Mouse (Mus musculus) embryo, embryonic 11 days (tissue): ENCODE data around the gene Tceal8.
A peak's percentile ranks its signal among the peaks of the same experiment; 100 is the strongest.
"Not testable (repeated sequence)": the region's sequence is repeated elsewhere in the genome, so short reads cannot be mapped to it uniquely, and the experiment has no call there.

Source experiments
- DNase-seq: peaks from one replicate; pipeline ENCODE4 v3.0.0-alpha.2; 2015

The Tceal8 gene

GRCm38 (mm10) chrX:136172118-136172551 is at the start of gene Tceal8:
Tceal8 (minus strand) TSS chrX:136172342.
- peak; percentile 91 for DNase-seq

DNA sequence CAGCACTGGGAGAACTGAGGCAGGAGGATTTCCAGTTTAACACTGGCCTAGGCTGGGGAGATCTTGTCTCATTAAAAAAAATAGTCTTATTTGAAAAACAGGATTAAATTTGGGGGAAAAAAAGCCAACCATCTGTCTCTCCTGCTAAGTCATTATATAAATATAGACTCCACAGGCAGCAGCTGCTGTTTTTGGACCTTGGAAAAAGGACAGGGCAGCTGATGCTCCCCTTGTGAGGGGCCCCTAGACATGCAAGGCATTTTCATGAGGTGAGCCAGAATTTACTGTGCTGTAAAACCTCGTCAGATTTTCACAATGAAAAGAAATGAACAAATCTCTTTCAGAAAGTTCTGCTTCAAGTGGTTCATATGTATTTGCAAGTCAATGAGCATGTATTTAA is 44.2 kb upstream of the Tceal8 start:
- no peak for DNase-seq

- peak; percentile 5 for DNase-seq
Observed at GRCm38 (mm10) chrX:136214729-136215677, 42.9 kb upstream of the Tceal8 start, which contains the start of the genes Tceal7 and Bex1. Tceal7 (plus strand) TSS chrX:136214779. Bex1 (minus strand) TSS chrX:136215513.

DNA sequence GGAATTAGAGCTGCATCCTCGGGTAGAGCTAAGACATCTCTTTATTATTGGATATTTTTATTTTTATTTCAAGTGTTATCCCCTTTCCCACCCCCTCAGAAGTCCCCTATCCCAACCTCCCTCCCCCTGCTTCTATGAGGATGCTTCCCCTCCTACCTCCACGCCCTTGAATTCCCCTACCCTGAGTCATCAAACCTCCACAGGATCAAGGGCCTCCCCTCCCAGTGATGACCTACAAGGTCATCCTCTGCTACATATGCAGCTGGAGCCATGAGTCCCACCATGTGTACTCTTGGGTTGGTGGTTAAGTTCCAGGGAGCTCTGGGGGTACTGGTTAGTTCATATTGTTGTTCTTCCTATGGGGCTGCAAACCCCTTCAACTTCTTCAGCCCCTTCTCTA is 41.3 kb upstream of the Tceal8 start:
- DNase-seq = no peak

DNA sequence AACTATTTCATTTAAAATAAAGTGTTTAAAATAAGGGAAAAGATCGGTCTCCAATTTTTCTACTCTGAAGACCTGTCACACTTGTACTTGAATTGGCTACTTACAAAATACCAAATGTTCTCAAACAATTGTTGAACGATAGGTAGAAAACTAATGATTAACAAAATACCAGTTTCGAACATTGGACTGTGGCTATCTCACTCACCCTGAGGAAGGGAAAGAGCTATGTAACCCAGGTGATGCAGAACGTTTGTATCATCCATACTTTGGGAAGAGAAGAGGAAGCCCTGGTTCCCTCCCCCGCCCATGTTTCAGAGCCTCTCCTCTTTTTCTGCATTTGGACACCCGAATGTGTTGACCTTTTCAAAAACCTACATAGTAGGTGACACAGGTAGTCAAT is 32.3 kb upstream of the Tceal8 start:
- no peak for DNase-seq

DNA sequence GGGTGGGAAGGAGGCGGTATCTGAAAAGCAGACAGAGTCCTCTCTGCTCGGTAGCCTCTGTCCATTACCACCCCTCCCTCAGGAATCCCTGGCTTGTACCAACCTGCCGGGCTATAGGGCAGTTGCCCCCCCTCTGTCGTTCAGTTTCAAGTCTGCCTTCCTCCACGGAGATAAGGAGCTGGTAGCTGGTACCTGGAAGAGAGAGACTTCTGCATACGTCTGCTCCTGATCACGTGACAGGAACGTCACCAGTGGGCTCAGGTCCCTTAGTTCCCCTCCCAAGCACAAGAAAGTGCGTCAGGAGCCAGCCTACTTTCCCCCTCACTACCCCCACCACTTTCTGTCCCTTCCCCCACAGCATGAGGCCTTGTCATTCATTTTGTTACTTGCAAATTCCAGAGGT is 31.5 kb upstream of the Tceal8 start, which contains the start of gene Tceal5:
Tceal5 (minus strand) TSS at position 213 of the 403 bp plus-strand sequence.
- peak; percentile 60 for DNase-seq

DNA sequence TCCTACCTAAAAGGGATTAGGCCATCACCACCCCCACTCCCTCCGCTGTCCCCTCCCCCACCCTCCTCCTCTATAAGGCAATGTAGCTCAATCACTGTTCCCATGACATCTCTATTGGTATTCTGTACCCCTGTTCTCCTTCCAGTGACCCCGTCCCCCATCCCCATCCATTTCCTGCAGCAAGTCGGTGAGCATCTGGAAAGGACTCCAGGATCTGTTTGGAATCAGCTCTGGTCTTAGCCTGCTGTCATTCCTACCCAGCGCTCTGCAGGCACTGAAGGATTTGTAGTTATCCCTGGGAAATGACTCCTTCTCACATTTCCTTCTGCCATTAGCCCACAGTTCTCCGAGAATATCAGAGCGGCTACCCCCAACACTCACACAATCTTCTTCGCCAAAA is 31.1 kb upstream of the Tceal8 start:
- peak; percentile 12 for DNase-seq

- peak; percentile 28 for DNase-seq
Observed at GRCm38 (mm10) chrX:136196873-136197272, 24.7 kb upstream of the Tceal8 start.

- no peak for DNase-seq
Observed at GRCm38 (mm10) chrX:136195193-136195944, 23.2 kb upstream of the Tceal8 start.

- no peak for DNase-seq
Observed at GRCm38 (mm10) chrX:136183107-136183506, 11.0 kb upstream of the Tceal8 start.

GRCm38 (mm10) chrX:136180897-136181553 is 8.9 kb upstream of the Tceal8 start:
- peak; percentile 23 for DNase-seq

DNA sequence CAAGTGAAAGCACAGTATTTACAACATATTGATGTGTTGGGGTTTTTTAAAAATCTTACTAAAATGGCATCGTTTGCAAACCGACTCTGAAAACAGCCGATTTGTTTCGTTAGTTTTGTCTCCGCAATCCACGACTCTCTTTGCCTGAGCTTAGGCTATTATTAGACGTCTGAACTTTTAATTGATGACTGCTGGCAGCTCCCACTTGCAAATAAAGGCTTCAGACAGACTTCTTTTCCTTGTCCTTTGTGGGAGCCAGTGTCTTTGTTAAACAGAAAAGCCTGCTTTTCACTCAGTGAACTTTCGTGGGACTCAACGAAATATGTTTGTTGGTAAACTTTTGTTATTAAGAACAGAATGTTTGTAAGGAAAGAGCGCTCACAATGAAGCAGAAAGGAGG is 644 bp upstream of the Tceal8 start:
- peak; percentile 29 for DNase-seq

- DNase-seq = peak; percentile 79
Observed at GRCm38 (mm10) chrX:136171189-136172117, 689 bp downstream of the Tceal8 start.

DNA sequence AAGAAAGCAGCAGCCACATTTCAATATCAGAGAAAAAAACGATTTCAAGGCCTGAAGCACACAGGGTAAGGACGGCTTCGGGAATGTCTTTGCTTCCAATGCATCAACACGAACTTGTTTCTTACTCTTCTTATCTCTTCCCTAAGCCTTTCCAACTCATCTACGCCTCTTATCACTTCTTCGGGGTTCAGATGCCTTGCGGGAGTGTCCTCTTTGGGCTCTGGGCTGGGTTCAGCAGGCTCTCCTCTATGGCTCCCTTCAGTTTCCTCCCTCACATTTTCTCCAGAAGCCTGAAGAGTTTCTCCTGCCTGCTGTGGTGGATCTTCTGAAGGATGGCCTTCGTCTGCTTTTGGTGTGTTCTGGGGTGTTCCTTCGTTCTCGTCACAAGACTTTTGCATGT is 1.5 kb downstream of the Tceal8 start:
- DNase-seq = no peak

DNA sequence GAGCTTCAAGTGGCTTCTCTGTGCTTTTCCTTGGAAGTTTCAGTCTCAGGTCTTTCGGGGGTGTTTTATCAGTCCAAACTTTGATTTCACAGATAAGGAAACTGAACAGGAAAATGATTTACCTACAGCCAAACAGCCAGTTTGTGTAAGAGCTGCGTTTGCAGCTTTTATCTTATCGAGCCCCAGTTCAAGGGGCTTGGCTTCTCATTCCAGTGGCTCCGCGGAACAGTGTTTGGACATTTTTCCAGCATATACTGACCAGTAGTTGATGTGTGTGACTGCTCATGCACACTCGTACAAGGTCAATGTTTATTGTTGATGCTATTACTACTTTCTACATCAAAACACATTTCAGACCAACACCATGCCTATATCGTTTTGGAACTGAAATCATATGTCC is 27.9 kb downstream of the Tceal8 start:
- DNase-seq = no peak

DNA sequence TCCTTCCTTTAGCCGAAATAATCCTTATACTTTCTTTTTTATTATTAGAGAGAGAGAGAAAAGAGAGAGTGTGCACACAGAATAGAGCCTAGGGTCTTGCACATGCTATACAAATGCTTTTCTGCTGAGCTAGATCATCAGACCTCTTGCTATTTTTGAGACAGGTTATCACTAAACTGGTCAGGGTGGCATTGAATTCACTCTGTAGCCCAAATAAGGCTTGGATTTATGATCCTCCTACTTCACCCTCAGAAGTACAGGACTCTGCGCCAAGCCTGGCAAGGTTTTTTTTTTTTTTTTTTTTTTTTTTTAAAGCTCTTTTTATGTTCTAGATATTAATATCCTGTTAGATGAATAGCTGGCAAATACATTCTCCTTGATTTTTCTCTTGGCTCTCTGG is 28.4 kb downstream of the Tceal8 start:
- no peak for DNase-seq

- no peak for DNase-seq
Observed at GRCm38 (mm10) chrX:136141385-136141784, 30.8 kb downstream of the Tceal8 start.

GRCm38 (mm10) chrX:136139640-136140004 is 32.5 kb downstream of the Tceal8 start:
- not testable (repeated sequence) for DNase-seq

DNA sequence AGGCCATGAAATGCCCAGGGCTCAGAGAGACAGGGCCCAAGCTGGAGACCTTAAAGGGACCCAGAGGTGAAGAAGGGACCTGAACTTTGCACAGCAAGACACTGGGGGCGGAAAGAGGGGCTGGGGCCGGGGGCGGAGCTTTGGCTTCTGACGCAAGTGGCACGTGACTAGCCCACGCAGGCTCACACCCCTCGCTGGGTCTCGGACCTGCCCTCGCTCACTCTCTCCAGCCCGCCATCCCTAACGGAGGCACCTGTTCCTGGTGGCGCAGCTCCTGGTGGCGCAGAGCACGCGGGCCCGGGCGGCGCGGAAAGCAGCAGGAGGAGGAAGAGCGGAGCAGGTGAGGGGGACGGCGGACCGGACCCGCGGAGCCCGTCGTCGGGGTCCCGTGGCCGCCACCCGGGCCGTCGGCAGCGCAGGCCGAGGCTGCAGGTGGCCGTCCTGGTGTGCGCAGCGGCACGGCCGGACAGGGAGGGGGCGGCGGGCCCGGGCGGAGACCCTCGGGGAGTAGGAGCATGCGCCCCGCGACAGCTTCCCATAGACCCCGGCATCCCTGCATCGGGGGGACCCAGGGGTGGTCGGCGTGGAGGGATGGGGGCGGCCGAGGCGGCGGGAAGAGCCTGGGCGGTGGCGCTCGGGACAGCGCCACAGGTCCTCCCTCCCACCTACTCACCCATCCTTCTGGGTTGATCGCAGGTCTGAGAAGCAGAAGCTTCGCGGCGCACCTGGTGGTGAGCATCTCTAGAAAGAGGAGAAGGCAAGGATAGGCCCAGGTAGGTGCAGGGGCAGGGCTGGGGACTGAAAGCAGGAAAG is 33.1 kb downstream of the Tceal8 start, which contains the start of gene Bex4:
Bex4 (plus strand) TSS at position 170 of the 813 bp plus-strand sequence.
- not testable (repeated sequence) for DNase-seq

- DNase-seq = no peak
Observed at GRCm38 (mm10) chrX:136135559-136135958, 36.6 kb downstream of the Tceal8 start.

GRCm38 (mm10) chrX:136127744-136128064 is 44.4 kb downstream of the Tceal8 start:
- peak; percentile 41 for DNase-seq
